Mouse (Mus musculus): ENCODE measurements around the gene Zbtb1. TPM values are rescaled to one million over a fixed set of nuclear protein-coding genes. Genes with fewer than 3 reads are reported as not detected.

The Zbtb1 gene
- total RNA-seq (2017), result 20.6 and 25.0 TPM in 2 replicates

DNA sequence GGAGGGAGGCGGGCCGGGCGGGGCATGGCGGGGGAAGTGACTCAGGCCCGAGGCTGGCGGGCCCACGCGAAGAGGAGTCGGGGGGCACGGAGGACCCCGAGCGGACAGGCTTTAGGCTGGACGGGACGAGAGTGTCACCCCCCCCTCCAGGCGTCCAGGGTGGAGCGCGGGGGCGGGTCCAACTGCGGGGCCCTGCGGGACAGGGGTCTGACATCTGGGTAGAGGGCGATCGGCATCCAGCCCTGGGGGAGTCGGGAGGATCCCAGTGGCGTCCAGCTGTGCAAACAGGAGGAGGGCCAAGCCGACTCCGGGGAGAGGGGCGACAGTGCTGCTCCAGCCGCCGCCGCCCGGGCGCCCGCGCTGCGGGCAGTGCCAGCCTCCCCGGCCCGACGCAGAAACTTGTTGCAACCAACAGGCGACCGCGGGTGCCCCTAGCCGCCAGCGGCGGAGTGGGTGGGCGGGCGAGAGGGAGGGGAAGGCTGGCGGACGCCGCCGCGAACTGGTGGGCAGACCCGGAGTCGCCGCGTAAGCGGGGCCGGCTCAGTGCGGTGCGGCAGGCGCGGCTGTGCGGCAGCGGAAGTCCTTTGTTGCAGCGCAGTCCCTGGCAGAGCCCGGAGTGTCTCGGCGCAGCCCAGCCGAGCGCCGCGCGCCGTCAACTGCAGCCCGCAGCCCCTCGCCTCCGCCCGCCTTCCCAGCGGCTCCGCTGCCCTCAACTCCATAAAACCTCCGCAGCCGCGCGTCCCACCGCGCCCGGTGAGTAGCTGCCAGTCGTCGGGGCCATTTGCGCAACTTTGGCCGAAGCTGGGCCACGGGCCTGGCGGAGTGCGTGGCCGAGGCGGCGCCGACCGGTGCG is at the start of gene Zbtb1:
Zbtb1 (plus strand) TSS at position 289 of the 853 bp plus-strand sequence.
- peak; percentile 14 to 33; a peak in 1 of 4 replicates for ATAC-seq (replicated peaks in 1 of 2; ENCODE audit: insufficient read depth in 1 of 2, low FRiP score in 2 of 2, low TSS enrichment in 1 of 2, low read depth in 1 of 2, poor library complexity in 2 of 2, severe bottlenecking in 2 of 2)

DNA sequence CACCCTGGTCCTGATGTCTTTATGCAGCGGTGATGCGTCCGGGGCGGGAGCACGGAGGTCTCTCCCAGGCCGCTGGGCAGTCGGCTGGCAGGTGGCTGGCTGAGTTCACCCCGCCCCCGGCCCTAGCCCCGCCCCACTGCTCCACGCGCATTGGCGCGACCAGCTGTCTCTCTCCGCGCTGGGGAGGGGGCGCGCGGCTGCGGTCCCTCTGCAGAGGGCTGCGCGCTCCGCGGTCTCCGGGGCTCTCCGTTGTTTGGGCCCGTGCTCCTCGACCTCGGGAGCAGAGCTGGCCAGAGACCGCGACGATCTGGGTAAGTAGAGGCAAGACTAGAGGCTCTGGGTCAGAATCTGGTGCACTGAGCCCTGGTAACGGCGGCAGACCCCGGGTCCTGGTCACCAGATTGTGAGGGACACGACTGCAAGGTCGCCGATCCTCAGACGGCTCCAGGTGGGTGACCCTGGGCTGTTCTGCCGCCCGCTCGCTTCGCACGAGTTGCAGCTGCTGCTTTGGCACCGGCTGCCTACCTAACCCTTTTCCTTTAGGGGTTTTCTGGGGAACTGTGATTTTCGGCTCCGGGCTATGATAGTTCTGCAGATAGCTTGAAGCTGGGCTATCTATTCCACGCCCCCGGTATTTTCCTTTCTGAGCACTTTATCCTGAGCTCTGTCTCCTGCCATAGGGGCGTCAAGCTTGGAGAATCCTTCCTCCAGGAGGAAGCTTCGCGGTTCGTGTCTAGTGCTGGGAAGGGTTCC is 45.2 kb upstream of the Zbtb1 start, which contains the start of gene Akap5:
Akap5 (plus strand) TSS at position 213 of the 753 bp plus-strand sequence.
- ATAC-seq (replicated peaks in 1 of 2; ENCODE audit: insufficient read depth in 1 of 2, low FRiP score in 2 of 2, low TSS enrichment in 1 of 2, low read depth in 1 of 2, poor library complexity in 2 of 2, severe bottlenecking in 2 of 2), result peak; percentile 38 to 52

DNA sequence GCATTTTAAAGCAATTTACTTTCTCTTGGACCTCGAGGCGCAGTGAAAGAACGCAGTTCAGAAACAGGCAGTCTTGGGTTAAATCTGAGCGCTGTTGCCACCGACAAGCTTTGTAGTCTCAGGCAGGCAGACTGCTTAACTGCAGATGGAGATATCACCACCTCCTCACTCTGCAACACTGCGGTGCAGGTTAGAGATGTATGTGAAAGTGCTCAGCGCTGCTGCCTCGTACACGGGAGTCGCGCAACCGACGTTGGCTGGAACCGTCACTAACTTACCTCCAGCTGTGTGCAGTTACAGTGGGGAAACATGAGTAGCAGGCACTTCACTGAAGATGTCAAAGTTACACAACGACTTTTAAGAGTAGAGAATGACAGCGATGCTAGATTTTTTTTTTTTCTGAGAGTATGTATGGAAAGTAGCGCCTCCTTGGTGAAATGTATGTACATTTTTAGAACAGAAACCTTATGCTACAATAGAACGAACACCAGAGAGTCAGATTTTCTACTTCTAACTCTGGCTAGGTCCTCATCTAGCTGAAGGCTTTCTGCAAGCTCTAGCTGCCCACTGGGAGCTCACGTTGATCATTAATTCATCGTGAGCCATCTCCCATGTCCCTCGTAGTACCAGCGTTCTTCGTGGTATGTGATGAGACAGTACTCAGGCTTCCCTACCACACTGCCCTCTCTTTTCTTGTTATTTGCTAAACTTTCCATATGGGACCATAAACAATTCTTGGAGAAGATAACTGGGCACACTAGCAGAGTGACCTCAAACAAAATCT is 43.4 kb upstream of the Zbtb1 start:
- ATAC-seq (replicated peaks in 1 of 2; ENCODE audit: insufficient read depth in 1 of 2, low FRiP score in 2 of 2, low TSS enrichment in 1 of 2, low read depth in 1 of 2, poor library complexity in 2 of 2, severe bottlenecking in 2 of 2), result no peak

DNA sequence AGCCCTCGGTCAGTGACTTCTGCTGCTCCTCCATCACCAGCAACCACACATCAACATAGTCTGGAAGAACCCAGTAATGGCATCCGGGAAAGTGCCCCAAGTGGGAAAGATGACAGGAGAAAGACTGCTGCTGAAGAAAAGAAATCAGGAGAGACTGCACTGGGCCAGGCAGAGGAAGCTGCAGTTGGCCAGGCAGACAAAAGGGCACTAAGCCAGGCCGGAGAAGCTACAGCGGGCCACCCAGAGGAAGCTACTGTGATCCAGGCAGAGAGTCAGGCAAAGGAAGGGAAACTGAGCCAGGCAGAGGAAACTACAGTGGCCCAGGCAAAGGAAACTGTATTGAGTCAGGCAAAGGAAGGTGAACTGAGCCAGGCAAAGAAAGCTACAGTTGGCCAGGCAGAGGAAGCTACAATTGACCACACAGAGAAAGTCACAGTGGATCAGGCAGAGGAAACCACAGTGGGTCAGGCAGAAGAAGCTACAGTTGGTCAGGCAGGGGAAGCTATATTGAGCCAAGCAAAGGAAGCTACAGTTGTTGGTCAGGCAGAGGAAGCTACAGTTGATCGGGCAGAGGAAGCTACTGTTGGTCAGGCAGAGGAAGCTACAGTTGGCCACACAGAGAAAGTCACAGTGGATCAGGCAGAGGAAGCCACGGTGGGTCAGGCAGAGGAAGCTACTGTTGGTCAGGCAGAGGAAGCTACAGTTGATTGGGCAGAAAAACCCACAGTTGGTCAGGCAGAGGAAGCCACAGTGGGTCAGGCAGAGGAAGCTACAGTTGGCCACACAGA is 41.3 kb upstream of the Zbtb1 start:
- peak in 1 of 2 experiments; percentile 38; a peak in 1 of 4 replicates for ATAC-seq (replicated peaks in 1 of 2; ENCODE audit: insufficient read depth in 1 of 2, low FRiP score in 2 of 2, low TSS enrichment in 1 of 2, low read depth in 1 of 2, poor library complexity in 2 of 2, severe bottlenecking in 2 of 2)

GRCm38 (mm10) chr12:76333688-76334087 is 36.4 kb upstream of the Zbtb1 start:
- ATAC-seq (replicated peaks in 1 of 2; ENCODE audit: insufficient read depth in 1 of 2, low FRiP score in 2 of 2, low TSS enrichment in 1 of 2, low read depth in 1 of 2, poor library complexity in 2 of 2, severe bottlenecking in 2 of 2), result peak in 1 of 2 experiments; percentile 7; a peak in 1 of 4 replicates

DNA sequence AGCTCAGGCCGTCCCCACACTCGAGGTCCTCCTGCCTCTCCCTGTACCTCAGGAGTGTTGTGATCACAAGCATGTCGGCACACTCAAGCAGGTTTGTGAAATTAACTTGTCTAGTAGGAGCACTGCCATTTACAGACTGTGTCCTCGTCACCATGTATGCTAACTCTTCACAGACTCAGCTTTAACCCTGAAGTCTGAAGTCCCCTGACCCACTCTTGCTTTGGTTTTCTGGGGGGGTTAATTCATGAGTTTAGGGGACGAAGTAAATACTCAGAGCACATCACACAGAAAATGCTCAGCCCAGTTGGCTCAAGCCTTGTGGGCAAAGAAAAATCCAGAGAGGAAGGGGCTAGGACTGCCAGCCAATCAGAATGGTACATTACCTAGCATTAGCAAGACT is 34.4 kb upstream of the Zbtb1 start:
- ATAC-seq (replicated peaks in 1 of 2; ENCODE audit: insufficient read depth in 1 of 2, low FRiP score in 2 of 2, low TSS enrichment in 1 of 2, low read depth in 1 of 2, poor library complexity in 2 of 2, severe bottlenecking in 2 of 2), result no peak

DNA sequence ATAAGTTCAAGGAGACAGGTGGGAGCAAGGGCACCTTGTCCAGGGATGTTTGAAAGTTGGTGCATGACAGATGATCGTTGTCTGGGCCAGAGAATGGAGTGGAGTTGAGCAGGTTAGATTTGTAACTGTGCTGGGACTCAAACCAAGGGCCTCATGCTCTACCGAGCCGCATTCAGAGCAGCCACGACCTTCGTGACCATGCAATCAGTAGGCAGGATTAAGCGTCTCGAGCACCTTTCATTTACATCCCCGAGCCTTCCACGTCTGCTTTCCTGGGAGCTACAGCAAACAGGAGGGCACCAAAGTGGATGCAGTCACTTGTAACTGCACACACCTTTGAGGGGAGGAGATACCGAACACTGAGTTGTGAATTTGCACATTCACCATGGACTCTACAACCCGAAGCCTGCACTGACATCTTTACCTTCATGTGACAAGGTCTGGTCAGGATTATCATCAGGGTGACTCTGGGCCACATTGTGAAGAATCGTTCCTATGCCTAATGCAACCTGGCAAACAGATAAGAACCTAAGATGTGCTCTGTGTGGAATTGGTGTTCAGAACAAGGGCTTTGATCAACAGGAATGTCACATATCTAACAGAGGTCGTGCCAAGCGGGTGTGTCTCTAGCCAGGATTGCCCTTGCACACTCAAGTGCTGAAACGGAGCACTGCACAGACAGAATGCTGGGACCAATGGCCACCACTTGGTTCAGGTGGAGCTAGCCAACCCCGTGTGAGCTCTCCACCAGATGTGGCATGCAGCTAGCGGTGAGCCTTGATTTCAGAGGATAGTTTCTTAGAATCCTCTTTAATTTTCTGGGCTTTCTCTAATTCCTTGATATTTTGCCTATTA is 33.7 kb upstream of the Zbtb1 start:
- ATAC-seq (replicated peaks in 1 of 2; ENCODE audit: insufficient read depth in 1 of 2, low FRiP score in 2 of 2, low TSS enrichment in 1 of 2, low read depth in 1 of 2, poor library complexity in 2 of 2, severe bottlenecking in 2 of 2), result no peak

- peak in 1 of 2 experiments; percentile 61; a peak in 1 of 4 replicates for ATAC-seq (replicated peaks in 1 of 2; ENCODE audit: insufficient read depth in 1 of 2, low FRiP score in 2 of 2, low TSS enrichment in 1 of 2, low read depth in 1 of 2, poor library complexity in 2 of 2, severe bottlenecking in 2 of 2)
Measured at GRCm38 (mm10) chr12:76341080-76341479, 29.0 kb upstream of the Zbtb1 start.

GRCm38 (mm10) chr12:76345759-76346455 is 24.2 kb upstream of the Zbtb1 start:
- ATAC-seq (replicated peaks in 1 of 2; ENCODE audit: insufficient read depth in 1 of 2, low FRiP score in 2 of 2, low TSS enrichment in 1 of 2, low read depth in 1 of 2, poor library complexity in 2 of 2, severe bottlenecking in 2 of 2), result peak in 1 of 2 experiments; percentile 68; a peak in 1 of 4 replicates

DNA sequence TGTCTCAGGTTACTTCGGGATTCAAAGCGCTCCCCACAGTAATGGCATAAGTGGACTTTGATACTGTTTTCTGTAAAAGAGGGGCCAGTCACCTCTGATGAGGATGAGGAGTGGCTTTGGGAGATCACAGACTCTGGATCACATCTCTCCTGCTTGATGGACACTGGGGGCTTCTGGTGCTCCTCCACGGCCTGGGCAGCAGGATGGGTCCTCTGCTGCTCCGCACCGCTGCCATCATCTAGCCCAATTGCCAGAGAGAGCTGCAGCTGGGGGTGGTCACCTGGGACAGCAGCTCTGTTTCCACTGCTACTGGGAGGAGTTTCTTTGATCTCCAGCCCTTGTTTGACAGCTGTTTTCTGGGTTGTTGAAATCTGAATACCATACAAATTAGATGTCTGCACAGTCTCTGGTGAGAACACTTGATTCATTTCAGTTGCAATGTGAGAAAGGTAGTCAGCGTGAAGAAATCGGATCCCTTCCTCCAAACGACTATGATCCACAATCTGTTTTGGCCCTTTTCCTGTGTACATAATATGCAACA is 20.3 kb upstream of the Zbtb1 start:
- no peak for ATAC-seq (replicated peaks in 1 of 2; ENCODE audit: insufficient read depth in 1 of 2, low FRiP score in 2 of 2, low TSS enrichment in 1 of 2, low read depth in 1 of 2, poor library complexity in 2 of 2, severe bottlenecking in 2 of 2)

DNA sequence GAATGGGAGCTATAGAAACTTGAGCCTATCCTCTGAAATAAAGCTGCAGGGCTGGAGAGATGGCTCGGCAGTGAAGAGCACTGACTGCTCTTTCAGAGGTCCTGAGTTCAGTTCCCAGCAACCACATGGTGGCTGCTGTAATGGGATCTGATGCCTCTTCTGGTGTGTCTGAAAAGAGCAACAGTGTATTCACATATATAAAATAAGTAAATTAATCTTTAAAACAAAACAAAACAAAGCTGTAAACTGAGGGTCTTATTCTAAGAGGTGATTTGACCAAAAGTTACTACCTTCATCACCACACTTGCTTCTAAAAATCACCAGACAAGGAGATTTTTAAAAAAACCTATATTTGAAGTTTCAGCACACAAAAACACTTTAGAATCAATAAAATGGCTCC is 9.2 kb upstream of the Zbtb1 start:
- ATAC-seq (replicated peaks in 1 of 2; ENCODE audit: insufficient read depth in 1 of 2, low FRiP score in 2 of 2, low TSS enrichment in 1 of 2, low read depth in 1 of 2, poor library complexity in 2 of 2, severe bottlenecking in 2 of 2), result no peak

DNA sequence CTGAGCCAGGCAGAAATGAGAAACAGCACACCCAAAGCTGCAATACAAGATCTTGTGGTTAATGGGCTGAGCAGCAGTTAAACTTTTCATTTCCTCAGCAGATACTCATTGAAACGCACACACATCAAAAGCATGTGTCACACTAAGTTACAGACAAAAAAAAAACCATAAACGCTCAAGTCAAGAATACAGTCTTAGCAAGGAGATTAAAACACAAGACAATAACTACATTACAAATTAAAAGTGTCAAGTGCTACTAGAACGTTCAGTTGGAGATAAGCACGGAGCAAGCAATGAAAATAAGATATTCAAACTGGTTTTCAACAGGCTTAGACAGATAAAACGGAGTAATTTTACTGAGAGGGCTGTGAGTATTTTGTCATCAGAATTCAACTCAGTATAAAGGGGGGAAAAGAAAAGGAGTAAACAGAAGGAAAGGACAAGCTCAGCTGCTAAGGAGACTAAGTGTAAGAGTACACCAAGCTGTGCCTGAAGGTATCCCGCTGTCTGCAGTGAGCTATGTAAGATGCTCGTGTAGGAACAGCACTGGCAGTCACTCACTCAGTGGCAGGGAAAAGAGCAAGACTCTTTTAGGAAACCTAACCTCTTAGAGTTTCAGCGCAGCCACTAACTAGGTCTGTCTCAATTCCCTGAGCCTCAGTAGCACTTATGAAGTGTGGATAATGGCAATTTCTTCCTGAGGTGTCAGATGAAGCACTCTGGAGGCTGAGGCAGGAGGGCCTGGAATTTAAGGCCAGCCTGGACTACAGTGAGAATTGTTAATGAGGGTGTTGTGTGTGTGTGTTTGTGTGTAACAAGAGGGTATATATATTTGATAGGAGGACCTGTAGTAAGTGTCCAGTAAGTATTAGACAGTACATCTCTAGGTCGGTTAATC is 8.4 kb upstream of the Zbtb1 start:
- ATAC-seq (replicated peaks in 1 of 2; ENCODE audit: insufficient read depth in 1 of 2, low FRiP score in 2 of 2, low TSS enrichment in 1 of 2, low read depth in 1 of 2, poor library complexity in 2 of 2, severe bottlenecking in 2 of 2), result peak; percentile 59 to 68; a peak in 2 of 4 replicates

- ATAC-seq (replicated peaks in 1 of 2; ENCODE audit: insufficient read depth in 1 of 2, low FRiP score in 2 of 2, low TSS enrichment in 1 of 2, low read depth in 1 of 2, poor library complexity in 2 of 2, severe bottlenecking in 2 of 2), result peak; percentile 22 to 45
Measured at GRCm38 (mm10) chr12:76362303-76362676, 7.8 kb upstream of the Zbtb1 start.

DNA sequence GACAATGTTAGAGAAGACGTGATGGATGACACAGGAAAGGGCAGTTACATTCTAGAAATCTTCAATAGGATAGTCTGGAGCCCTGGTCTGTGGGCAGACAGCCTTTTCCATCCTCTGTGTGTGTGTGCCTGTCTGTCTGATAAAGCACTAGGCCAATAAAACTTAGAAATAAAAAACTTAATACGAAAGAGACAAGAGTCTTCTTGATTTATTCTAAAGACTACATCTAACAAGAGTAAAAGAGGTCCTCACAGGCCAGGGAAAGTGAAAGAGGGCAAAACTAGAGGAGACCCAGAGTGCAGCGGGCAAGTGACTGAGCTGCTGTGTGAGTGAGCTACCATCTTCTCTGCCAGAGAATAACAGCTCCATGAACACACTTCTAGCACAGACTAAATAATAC is 3.8 kb upstream of the Zbtb1 start:
- no peak for ATAC-seq (replicated peaks in 1 of 2; ENCODE audit: insufficient read depth in 1 of 2, low FRiP score in 2 of 2, low TSS enrichment in 1 of 2, low read depth in 1 of 2, poor library complexity in 2 of 2, severe bottlenecking in 2 of 2)

Data from hematopoietic stem cell, adult 5-6 weeks (primary cell).